Mouse (Mus musculus) embryonic fibroblast, embryonic 13.5 days (primary cell): Measurements from ENCODE around the gene Zfp13.

Experiments used
- CTCF ChIP-seq: IDR thresholded peaks from 2 replicates; pipeline ENCODE4 v1.5.1; 2011; ENCODE audit warnings: mild to moderate bottlenecking, control low read depth, low read length, moderate library complexity, borderline replicate concordance; ENCODE audit not compliant: insufficient read depth
- POLR2A ChIP-seq: IDR thresholded peaks from 2 replicates; pipeline ENCODE4 v1.6.1; 2011; ENCODE audit warnings: low read depth, mild to moderate bottlenecking, control low read depth, low read length, moderate library complexity

DNA sequence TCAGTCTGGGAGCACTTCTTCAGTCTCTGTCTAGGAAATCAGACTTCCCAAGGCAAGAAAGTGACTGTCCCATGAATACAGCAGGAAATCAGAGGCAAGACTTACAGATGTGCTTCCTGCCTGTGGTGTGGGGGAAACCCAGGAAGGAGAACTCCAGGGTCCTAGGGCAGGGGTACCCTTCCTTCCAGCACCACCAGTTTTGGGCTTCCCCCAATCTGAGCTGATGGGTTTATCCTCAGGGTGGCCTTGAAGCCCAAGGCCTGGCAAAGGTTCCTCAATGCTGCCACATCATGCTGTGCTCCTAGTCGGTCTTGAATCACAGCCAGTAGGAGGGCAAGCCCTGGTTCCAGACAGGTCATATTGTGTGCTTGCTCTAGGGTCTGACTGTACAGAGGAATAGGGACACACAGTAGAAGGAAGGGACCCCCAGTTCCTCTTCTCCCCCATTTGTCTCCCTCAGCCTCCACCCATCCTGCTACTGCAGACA, 45.6 kb downstream of the Zfp13 start:
- no peak for TF ChIP-seq CTCF
- TF ChIP-seq POLR2A: no peak
